Mouse (Mus musculus): ENCODE data around the gene 1700019A02Rik. TPM values are rescaled to one million over a fixed set of nuclear protein-coding genes. Genes with fewer than 3 reads are reported as not detected.

1700019A02Rik gene
- not detected in 2 replicates for polyA plus RNA-seq (2014; fragmentation: Nextera tagmentation; extraction: Ambion mirVana)

- TF ChIP-seq CTCF (IDR thresholded peaks at IDR 0.05; ENCODE audit: low read depth): no peak
- Histone ChIP-seq H3K27ac (ENCODE audit: low read depth) (no peak within 1 kb of the TSS), H3K4me3 (ENCODE audit: low read depth, low read length) (no peak within 1 kb of the TSS), H3K4me2 (no peak within 1 kb of the TSS), H3K9me3 (ENCODE audit: low read depth, low read length) (no peaks in the 10 kb centered on the region), H3K36me3 (ENCODE audit: insufficient read depth) (no peaks in the 10 kb centered on the region), H3K4me1 (ENCODE audit: insufficient read depth) (no peaks in the 10 kb centered on the region), H3K9ac (no peak within 1 kb of the TSS), H3K27me3 (ENCODE audit: insufficient read depth, low read length) (no peaks in the 10 kb centered on the region)
- 89% methylated on average over 8 of the region's 8 CpGs for WGBS
- DNase-seq: no peak
- ATAC-seq (ENCODE audit: insufficient read depth): no peak
Measured at GRCm38 (mm10) chr1:53187536-53187935, at the start of gene 1700019A02Rik. TSS of gene 1700019A02Rik (minus strand) at chr1:53187636.

GRCm38 (mm10) chr1:53226063-53226462, 38.6 kb upstream of the 1700019A02Rik start:
- no peak overlapping the region for H3K9ac ChIP-seq
- DNase-seq (no peak), ATAC-seq (ENCODE audit: insufficient read depth) (no peak)
- H3K4me3 ChIP-seq (ENCODE audit: low read depth, low read length): no peak overlapping the region
- H3K36me3 ChIP-seq (ENCODE audit: insufficient read depth): no peaks in the 10 kb centered on the region
- H3K4me2 ChIP-seq: no peak overlapping the region
- H3K27ac ChIP-seq (ENCODE audit: low read depth): no peak overlapping the region
- H3K9me3 ChIP-seq (ENCODE audit: low read depth, low read length): no peaks in the 10 kb centered on the region
- no peaks in the 10 kb centered on the region for H3K27me3 ChIP-seq (ENCODE audit: insufficient read depth, low read length)
- 55% methylated on average over 1 of the region's 1 CpGs for WGBS
- H3K4me1 ChIP-seq (ENCODE audit: insufficient read depth): no peaks in the 10 kb centered on the region
- no peak for TF ChIP-seq CTCF (IDR thresholded peaks at IDR 0.05; ENCODE audit: low read depth)

GRCm38 (mm10) chr1:53225616-53226015, 38.2 kb upstream of the 1700019A02Rik start:
- Histone ChIP-seq H3K4me3 (ENCODE audit: low read depth, low read length) (no peak overlapping the region), H3K4me2 (no peak overlapping the region), H3K4me1 (ENCODE audit: insufficient read depth) (no peaks in the 10 kb centered on the region), H3K9me3 (ENCODE audit: low read depth, low read length) (no peaks in the 10 kb centered on the region), H3K27me3 (ENCODE audit: insufficient read depth, low read length) (no peaks in the 10 kb centered on the region), H3K36me3 (ENCODE audit: insufficient read depth) (no peaks in the 10 kb centered on the region), H3K9ac (no peak overlapping the region), H3K27ac (ENCODE audit: low read depth) (no peak overlapping the region)
- no peak for TF ChIP-seq CTCF (IDR thresholded peaks at IDR 0.05; ENCODE audit: low read depth)
- ATAC-seq (ENCODE audit: insufficient read depth) (no peak), DNase-seq (no peak)
- WGBS: 69% methylated on average over 3 of the region's 3 CpGs

- no peak for TF ChIP-seq CTCF (IDR thresholded peaks at IDR 0.05; ENCODE audit: low read depth)
- 86% methylated on average over 1 of the region's 1 CpGs for WGBS
- DNase-seq (no peak), ATAC-seq (ENCODE audit: insufficient read depth) (no peak)
- H3K4me1 ChIP-seq (ENCODE audit: insufficient read depth): no peaks in the 10 kb centered on the region
- no peak overlapping the region for H3K4me3 ChIP-seq (ENCODE audit: low read depth, low read length)
- no peak overlapping the region for H3K27ac ChIP-seq (ENCODE audit: low read depth)
- H3K9ac ChIP-seq: no peak overlapping the region
- no peaks in the 10 kb centered on the region for H3K27me3 ChIP-seq (ENCODE audit: insufficient read depth, low read length)
- H3K9me3 ChIP-seq (ENCODE audit: low read depth, low read length): no peaks in the 10 kb centered on the region
- no peaks in the 10 kb centered on the region for H3K36me3 ChIP-seq (ENCODE audit: insufficient read depth)
- no peak overlapping the region for H3K4me2 ChIP-seq
Measured at GRCm38 (mm10) chr1:53224775-53225174, 37.3 kb upstream of the 1700019A02Rik start.

- no peak for DNase-seq
- Histone ChIP-seq H3K4me1 (ENCODE audit: insufficient read depth) (no peaks in the 10 kb centered on the region), H3K27ac (ENCODE audit: low read depth) (no peak overlapping the region), H3K4me3 (ENCODE audit: low read depth, low read length) (no peak overlapping the region), H3K36me3 (ENCODE audit: insufficient read depth) (peaks cover 2% of the 10 kb centered on the region; the same call in 1 of the 2 replicates), H3K4me2 (no peak overlapping the region), H3K9me3 (ENCODE audit: low read depth, low read length) (no peaks in the 10 kb centered on the region), H3K27me3 (ENCODE audit: insufficient read depth, low read length) (no peaks in the 10 kb centered on the region), H3K9ac (no peak overlapping the region)
- ATAC-seq (ENCODE audit: insufficient read depth): no peak
- TF ChIP-seq CTCF (IDR thresholded peaks at IDR 0.05; ENCODE audit: low read depth): no peak
Measured at GRCm38 (mm10) chr1:53210136-53210535, 22.7 kb upstream of the 1700019A02Rik start.

GRCm38 (mm10) chr1:53203902-53204301, 16.5 kb upstream of the 1700019A02Rik start:
- DNase-seq (no peak), ATAC-seq (ENCODE audit: insufficient read depth) (no peak)
- H3K4me3 ChIP-seq (ENCODE audit: low read depth, low read length): no peak overlapping the region
- H3K9me3 ChIP-seq (ENCODE audit: low read depth, low read length): no peaks in the 10 kb centered on the region
- H3K27me3 ChIP-seq (ENCODE audit: insufficient read depth, low read length): no peaks in the 10 kb centered on the region
- 82% methylated on average over 2 of the region's 2 CpGs for WGBS
- no peak for TF ChIP-seq CTCF (IDR thresholded peaks at IDR 0.05; ENCODE audit: low read depth)
- peaks cover 2% of the 10 kb centered on the region; the same call in 1 of the 2 replicates for H3K36me3 ChIP-seq (ENCODE audit: insufficient read depth)
- no peak overlapping the region for H3K9ac ChIP-seq
- H3K27ac ChIP-seq (ENCODE audit: low read depth): no peak overlapping the region
- H3K4me1 ChIP-seq (ENCODE audit: insufficient read depth): no peaks in the 10 kb centered on the region
- no peak overlapping the region for H3K4me2 ChIP-seq

GRCm38 (mm10) chr1:53201630-53202199, 14.3 kb upstream of the 1700019A02Rik start:
- TF ChIP-seq CTCF (IDR thresholded peaks at IDR 0.05; ENCODE audit: low read depth): no peak
- H3K9me3 ChIP-seq (ENCODE audit: low read depth, low read length): no peaks in the 10 kb centered on the region
- WGBS: 64% methylated on average over 2 of the region's 2 CpGs
- no peak overlapping the region for H3K4me2 ChIP-seq
- ATAC-seq (ENCODE audit: insufficient read depth): no peak
- no peaks in the 10 kb centered on the region for H3K27me3 ChIP-seq (ENCODE audit: insufficient read depth, low read length)
- H3K4me3 ChIP-seq (ENCODE audit: low read depth, low read length): no peak overlapping the region
- peaks cover 2% of the 10 kb centered on the region; the same call in 1 of the 2 replicates for H3K36me3 ChIP-seq (ENCODE audit: insufficient read depth)
- H3K9ac ChIP-seq: no peak overlapping the region
- DNase-seq: no peak
- no peak overlapping the region for H3K27ac ChIP-seq (ENCODE audit: low read depth)
- H3K4me1 ChIP-seq (ENCODE audit: insufficient read depth): no peaks in the 10 kb centered on the region
